Mouse (Mus musculus) kidney, postnatal 0 days (tissue): ENCODE results near the gene Fosb. TPM values are rescaled to one million over a fixed set of nuclear protein-coding genes. Genes with fewer than 3 reads are reported as not detected.

ENCODE experiments used
- ATAC-seq: fragments of 200-750 bp; cut with Nextera tagmentation; replicated peaks from 2 replicates; pipeline ENCODE4 v1.8.0; 2017; ENCODE audit warnings: low read depth, moderate number of reproducible peaks, moderate TSS enrichment, moderate library complexity; ENCODE audit not compliant: low FRiP score
- DNase-seq: peaks from one replicate; pipeline ENCODE4 v3.0.0-alpha.2; 2016; ENCODE audit warnings: low spot score
- H3K27ac ChIP-seq: fragments of 300-500 bp; sonication (generic); 2 replicates; pipeline ENCODE4 v1.5.1; 2014; ENCODE audit warnings: mild to moderate bottlenecking
- H3K27me3 ChIP-seq: fragments of 300-500 bp; sonication (generic); 2 replicates; pipeline ENCODE4 v1.6.1; 2014; ENCODE audit warnings: low read length, mixed read lengths; ENCODE audit not compliant: insufficient read depth
- H3K36me3 ChIP-seq: fragments of 300-500 bp; sonication (generic); 2 replicates; pipeline ENCODE4 v1.6.1; 2014; ENCODE audit warnings: low read length, mixed read lengths; ENCODE audit not compliant: insufficient read depth
- H3K4me1 ChIP-seq: fragments of 300-500 bp; sonication (generic); replicated peaks from 2 replicates; pipeline ENCODE4 v1.6.1; 2014; ENCODE audit warnings: antibody characterized with exemption, low read length, mixed read lengths; ENCODE audit not compliant: insufficient read depth
- H3K4me2 ChIP-seq: fragments of 300-500 bp; sonication (generic); 2 replicates; pipeline ENCODE4 v1.6.1; 2014; ENCODE audit warnings: mild to moderate bottlenecking, low read length, moderate library complexity, mixed read lengths
- H3K4me3 ChIP-seq: fragments of 300-500 bp; sonication (generic); replicated peaks from 2 replicates; pipeline ENCODE4 v1.5.1; 2014; ENCODE audit warnings: low read depth, low read length
- H3K9ac ChIP-seq: fragments of 300-500 bp; sonication (generic); 2 replicates; pipeline ENCODE4 v1.6.1; 2014; ENCODE audit warnings: low read depth, low read length
- H3K9me3 ChIP-seq: fragments of 300-500 bp; sonication (generic); replicated peaks from 2 replicates; pipeline ENCODE4 v1.6.1; 2016; ENCODE audit warnings: low read length, inconsistent platforms, mixed read lengths
- CTCF ChIP-seq: IDR thresholded peaks from 2 replicates; pipeline ENCODE4 v1.5.1; 2016; ENCODE audit warnings: antibody characterized with exemption, low read depth, mild to moderate bottlenecking, moderate library complexity
- WGBS: fragments of 180-500 bp; shearing (Covaris S2); extraction: QIAGEN DNeasy Blood & Tissue Kit; methylation state at CpG from one replicate; pipeline ENCODE4 v1.1.7; 2014; 5-methylcytosine and 5-hydroxymethylcytosine counted together
- polyA plus RNA-seq: library from polyadenylated mRNA; unstranded; fragments of >200 nt; fragmentation: Nextera tagmentation; extraction: Ambion mirVana; gene quantifications from 2 replicates; pipeline ENCODE4 v1.2.1, GENCODE M21; 2015

Fosb gene
- polyA plus RNA-seq, 1 experiment from 2014 or later = 0.11 TPM

GRCm38 (mm10) chr7:19301461-19302263, 8.2 kb downstream of the Fosb start:
- no peak for TF ChIP-seq CTCF
- Histone ChIP-seq H3K27me3 (peaks cover 31% of the 10 kb centered on the region), H3K9ac (peak overlapping the region; percentile 23; the same call in 1 of the 2 replicates), H3K9me3 (no peaks in the 10 kb centered on the region), H3K4me2 (peak overlapping the region; percentile 51), H3K36me3 (no peaks in the 10 kb centered on the region), H3K4me3 (peak overlapping the region; percentile 12), H3K4me1 (peaks cover 4% of the 10 kb centered on the region; the same call in 1 of the 2 replicates), H3K27ac (no peak overlapping the region)
- WGBS = 8% methylated on average over 16 of the region's 16 CpGs
- no peak for ATAC-seq
- DNase-seq = no peak

- DNase-seq = peak; percentile 87
- H3K4me2 ChIP-seq = peak overlapping the region; percentile 51
- peaks cover 4% of the 10 kb centered on the region; the same call in 1 of the 2 replicates for H3K4me1 ChIP-seq
- peak overlapping the region; percentile 40 for H3K4me3 ChIP-seq
- TF ChIP-seq CTCF = peak; percentile 89
- no peaks in the 10 kb centered on the region for H3K9me3 ChIP-seq
- no peaks in the 10 kb centered on the region for H3K36me3 ChIP-seq
- WGBS = under 1% methylated on average over 29 of the region's 29 CpGs
- H3K27ac ChIP-seq = no peak overlapping the region
- peak overlapping the region; percentile 47; the same call in 1 of the 2 replicates for H3K9ac ChIP-seq
- peaks cover 27% of the 10 kb centered on the region for H3K27me3 ChIP-seq
- peak; percentile 59 for ATAC-seq
These were observed 9.1 kb downstream of the Fosb start for GRCm38 (mm10) chr7:19300501-19301421.

GRCm38 (mm10) chr7:19299194-19299593, 10.7 kb downstream of the Fosb start:
- no peak overlapping the region for H3K4me3 ChIP-seq
- no peaks in the 10 kb centered on the region for H3K36me3 ChIP-seq
- ATAC-seq (no peak), DNase-seq (peak; percentile 65)
- no peak overlapping the region for H3K4me2 ChIP-seq
- peak; percentile 79 for TF ChIP-seq CTCF
- peaks cover 4% of the 10 kb centered on the region; the same call in 1 of the 2 replicates for H3K4me1 ChIP-seq
- no peak overlapping the region for H3K9ac ChIP-seq
- no peaks in the 10 kb centered on the region for H3K9me3 ChIP-seq
- H3K27ac ChIP-seq = no peak overlapping the region
- peaks cover 19% of the 10 kb centered on the region for H3K27me3 ChIP-seq
- WGBS = 23% methylated on average over 3 of the region's 3 CpGs

- Histone ChIP-seq H3K27me3 (peaks cover 10% of the 10 kb centered on the region; the same call in 1 of the 2 replicates), H3K9me3 (no peaks in the 10 kb centered on the region), H3K4me2 (no peak overlapping the region), H3K9ac (no peak overlapping the region), H3K27ac (no peak overlapping the region), H3K4me3 (no peak overlapping the region), H3K36me3 (no peaks in the 10 kb centered on the region), H3K4me1 (peaks cover 4% of the 10 kb centered on the region; the same call in 1 of the 2 replicates)
- DNase-seq (no peak), ATAC-seq (no peak)
- 91% methylated on average over 5 of the region's 5 CpGs for WGBS
- no peak for TF ChIP-seq CTCF
These were observed 12.1 kb downstream of the Fosb start for GRCm38 (mm10) chr7:19297794-19298193.

- TF ChIP-seq CTCF = peak; percentile 28; the same call in 1 of the 2 replicates
- Histone ChIP-seq H3K27me3 (peaks cover 3% of the 10 kb centered on the region; the same call in 1 of the 2 replicates), H3K9ac (no peak overlapping the region), H3K4me1 (peaks cover 4% of the 10 kb centered on the region; the same call in 1 of the 2 replicates), H3K36me3 (no peaks in the 10 kb centered on the region), H3K4me2 (no peak overlapping the region), H3K9me3 (no peaks in the 10 kb centered on the region), H3K4me3 (no peak overlapping the region), H3K27ac (no peak overlapping the region)
- no peak for ATAC-seq
- DNase-seq = no peak
- WGBS = 90% methylated on average over 6 of the region's 6 CpGs
These were observed 12.8 kb downstream of the Fosb start for GRCm38 (mm10) chr7:19297034-19297433.
